Mouse (Mus musculus): ENCODE data around the gene Hmgcll1. TPM values are rescaled to one million over a fixed set of nuclear protein-coding genes. Genes with fewer than 3 reads are reported as not detected.
"Not testable (repeated sequence)": the region's sequence is repeated elsewhere in the genome, so short reads cannot be mapped to it uniquely, and the experiment has no call there.

Hmgcll1 gene
- polyA plus RNA-seq, 1 experiment from 2014 or later: 9.5 TPM

- ATAC-seq (ENCODE audit: insufficient read depth): no peak
- Histone ChIP-seq H3K4me2 (no peak overlapping the region), H3K36me3 (ENCODE audit: insufficient read depth) (no peaks in the 10 kb centered on the region), H3K9me3 (ENCODE audit: low read depth, low read length) (no peaks in the 10 kb centered on the region), H3K4me1 (ENCODE audit: insufficient read depth) (peaks cover 4% of the 10 kb centered on the region; the same call in 1 of the 2 replicates), H3K27me3 (ENCODE audit: insufficient read depth, low read length) (no peaks in the 10 kb centered on the region), H3K9ac (no peak overlapping the region), H3K4me3 (ENCODE audit: low read depth, low read length) (no peak overlapping the region), H3K27ac (ENCODE audit: low read depth) (no peak overlapping the region)
- 61% methylated on average over 3 of the region's 3 CpGs for WGBS
- TF ChIP-seq CTCF (IDR thresholded peaks at IDR 0.05; ENCODE audit: low read depth): no peak
- DNase-seq: no peak
Observed at GRCm38 (mm10) chr9:76060935-76061334, 46.3 kb downstream of the Hmgcll1 start.

- Histone ChIP-seq H3K4me3 (ENCODE audit: low read depth, low read length) (no peak overlapping the region), H3K4me2 (no peak overlapping the region), H3K9me3 (ENCODE audit: low read depth, low read length) (no peaks in the 10 kb centered on the region), H3K27me3 (ENCODE audit: insufficient read depth, low read length) (no peaks in the 10 kb centered on the region), H3K27ac (ENCODE audit: low read depth) (no peak overlapping the region), H3K9ac (no peak overlapping the region), H3K36me3 (ENCODE audit: insufficient read depth) (no peaks in the 10 kb centered on the region), H3K4me1 (ENCODE audit: insufficient read depth) (peaks cover 4% of the 10 kb centered on the region; the same call in 1 of the 2 replicates)
- no peak for TF ChIP-seq CTCF (IDR thresholded peaks at IDR 0.05; ENCODE audit: low read depth)
- DNase-seq (peak; percentile 58), ATAC-seq (ENCODE audit: insufficient read depth) (no peak)
- 44% methylated on average over 4 of the region's 4 CpGs for WGBS
Observed at GRCm38 (mm10) chr9:76061492-76061891, 46.8 kb downstream of the Hmgcll1 start.

- Histone ChIP-seq H3K4me3 (ENCODE audit: low read depth, low read length) (no peak overlapping the region), H3K9me3 (ENCODE audit: low read depth, low read length) (no peaks in the 10 kb centered on the region), H3K4me1 (ENCODE audit: insufficient read depth) (peaks cover 4% of the 10 kb centered on the region; the same call in 1 of the 2 replicates), H3K9ac (no peak overlapping the region), H3K4me2 (no peak overlapping the region), H3K27me3 (ENCODE audit: insufficient read depth, low read length) (no peaks in the 10 kb centered on the region), H3K27ac (ENCODE audit: low read depth) (no peak overlapping the region), H3K36me3 (ENCODE audit: insufficient read depth) (no peaks in the 10 kb centered on the region)
- no peak for ATAC-seq (ENCODE audit: insufficient read depth)
- TF ChIP-seq CTCF (IDR thresholded peaks at IDR 0.05; ENCODE audit: low read depth): no peak
- WGBS: 52% methylated on average over 2 of the region's 2 CpGs
- no peak for DNase-seq
Observed at GRCm38 (mm10) chr9:76064164-76064563, 49.5 kb downstream of the Hmgcll1 start.

- DNase-seq: peak; percentile 58
- Histone ChIP-seq H3K4me1 (ENCODE audit: insufficient read depth) (no peaks in the 10 kb centered on the region), H3K27ac (ENCODE audit: low read depth) (no peak overlapping the region), H3K9me3 (ENCODE audit: low read depth, low read length) (no peaks in the 10 kb centered on the region), H3K4me3 (ENCODE audit: low read depth, low read length) (no peak overlapping the region), H3K27me3 (ENCODE audit: insufficient read depth, low read length) (no peaks in the 10 kb centered on the region), H3K4me2 (no peak overlapping the region), H3K9ac (no peak overlapping the region), H3K36me3 (ENCODE audit: insufficient read depth) (no peaks in the 10 kb centered on the region)
- WGBS: 26% methylated on average over 2 of the region's 2 CpGs
- no peak for ATAC-seq (ENCODE audit: insufficient read depth)
- TF ChIP-seq CTCF (IDR thresholded peaks at IDR 0.05; ENCODE audit: low read depth): no peak
Observed at GRCm38 (mm10) chr9:76091561-76091960, 76.9 kb downstream of the Hmgcll1 start.

GRCm38 (mm10) chr9:76097221-76097620 is 82.6 kb downstream of the Hmgcll1 start:
- H3K36me3 ChIP-seq (ENCODE audit: insufficient read depth): no peaks in the 10 kb centered on the region
- H3K4me2 ChIP-seq: no peak overlapping the region
- WGBS: 67% methylated on average over 5 of the region's 5 CpGs
- H3K9me3 ChIP-seq (ENCODE audit: low read depth, low read length): no peaks in the 10 kb centered on the region
- no peak overlapping the region for H3K27ac ChIP-seq (ENCODE audit: low read depth)
- 0 out of 2 replicates have a peak, but pooled peaks cover 4% of the 10 kb centered on the region for H3K4me1 ChIP-seq (ENCODE audit: insufficient read depth)
- no peaks in the 10 kb centered on the region for H3K27me3 ChIP-seq (ENCODE audit: insufficient read depth, low read length)
- no peak overlapping the region for H3K4me3 ChIP-seq (ENCODE audit: low read depth, low read length)
- TF ChIP-seq CTCF (IDR thresholded peaks at IDR 0.05; ENCODE audit: low read depth): no peak
- ATAC-seq (ENCODE audit: insufficient read depth) (no peak), DNase-seq (no peak)
- H3K9ac ChIP-seq: no peak overlapping the region

- Histone ChIP-seq H3K4me1 (ENCODE audit: insufficient read depth) (0 out of 2 replicates have a peak, but pooled peaks cover 4% of the 10 kb centered on the region), H3K9me3 (ENCODE audit: low read depth, low read length) (no peaks in the 10 kb centered on the region), H3K4me2 (no peak overlapping the region), H3K36me3 (ENCODE audit: insufficient read depth) (no peaks in the 10 kb centered on the region), H3K9ac (no peak overlapping the region), H3K27me3 (ENCODE audit: insufficient read depth, low read length) (no peaks in the 10 kb centered on the region), H3K27ac (ENCODE audit: low read depth) (no peak overlapping the region), H3K4me3 (ENCODE audit: low read depth, low read length) (no peak overlapping the region)
- DNase-seq (peak; percentile 25), ATAC-seq (ENCODE audit: insufficient read depth) (no peak)
- 63% methylated on average over 3 of the region's 3 CpGs for WGBS
- no peak for TF ChIP-seq CTCF (IDR thresholded peaks at IDR 0.05; ENCODE audit: low read depth)
Observed at GRCm38 (mm10) chr9:76099981-76100380, 85.3 kb downstream of the Hmgcll1 start.

GRCm38 (mm10) chr9:76104416-76104815 is 89.8 kb downstream of the Hmgcll1 start:
- not testable (repeated sequence) for H3K4me3 ChIP-seq (ENCODE audit: low read depth, low read length); H3K9ac ChIP-seq; DNase-seq; H3K4me2 ChIP-seq; ATAC-seq (ENCODE audit: insufficient read depth); H3K36me3 ChIP-seq (ENCODE audit: insufficient read depth); H3K27me3 ChIP-seq (ENCODE audit: insufficient read depth, low read length); H3K27ac ChIP-seq (ENCODE audit: low read depth); H3K9me3 ChIP-seq (ENCODE audit: low read depth, low read length); H3K4me1 ChIP-seq (ENCODE audit: insufficient read depth)
- 58% methylated on average over 1 of the region's 1 CpGs for WGBS
- 0 out of 2 replicates have a peak, but pooled peaks have one; percentile 9 for TF ChIP-seq CTCF (IDR thresholded peaks at IDR 0.05; ENCODE audit: low read depth)

GRCm38 (mm10) chr9:76104846-76105245 is 90.2 kb downstream of the Hmgcll1 start:
- H3K4me2 ChIP-seq: no peak overlapping the region
- no peaks in the 10 kb centered on the region for H3K36me3 ChIP-seq (ENCODE audit: insufficient read depth)
- no peak overlapping the region for H3K9ac ChIP-seq
- ATAC-seq (ENCODE audit: insufficient read depth) (no peak), DNase-seq (no peak)
- no peaks in the 10 kb centered on the region for H3K27me3 ChIP-seq (ENCODE audit: insufficient read depth, low read length)
- no peak overlapping the region for H3K4me3 ChIP-seq (ENCODE audit: low read depth, low read length)
- WGBS: 86% methylated on average over 5 of the region's 5 CpGs
- 0 out of 2 replicates have a peak, but pooled peaks cover 4% of the 10 kb centered on the region for H3K4me1 ChIP-seq (ENCODE audit: insufficient read depth)
- H3K27ac ChIP-seq (ENCODE audit: low read depth): no peak overlapping the region
- H3K9me3 ChIP-seq (ENCODE audit: low read depth, low read length): no peaks in the 10 kb centered on the region
- TF ChIP-seq CTCF (IDR thresholded peaks at IDR 0.05; ENCODE audit: low read depth): no peak

Measured in lung, embryonic 14.5 days (tissue).